Mouse (Mus musculus) duodenum, adult 2 months (tissue): Measurements from ENCODE around the gene Kantr. TPM values are rescaled to one million over a fixed set of nuclear protein-coding genes. Genes with fewer than 3 reads are reported as not detected.

Experiments
- polyA plus RNA-seq: library from polyadenylated mRNA; depleted of rRNA; stranded (reverse); fragments of >200 nt; gene quantifications from 2 replicates; pipeline ENCODE4 v1.2.3, GENCODE M21; 2012; ENCODE audit warnings: low replicate concordance; rRNA removed

Kantr gene
- 0.32 and 0.74 TPM in 2 replicates for polyA plus RNA-seq

DNA sequence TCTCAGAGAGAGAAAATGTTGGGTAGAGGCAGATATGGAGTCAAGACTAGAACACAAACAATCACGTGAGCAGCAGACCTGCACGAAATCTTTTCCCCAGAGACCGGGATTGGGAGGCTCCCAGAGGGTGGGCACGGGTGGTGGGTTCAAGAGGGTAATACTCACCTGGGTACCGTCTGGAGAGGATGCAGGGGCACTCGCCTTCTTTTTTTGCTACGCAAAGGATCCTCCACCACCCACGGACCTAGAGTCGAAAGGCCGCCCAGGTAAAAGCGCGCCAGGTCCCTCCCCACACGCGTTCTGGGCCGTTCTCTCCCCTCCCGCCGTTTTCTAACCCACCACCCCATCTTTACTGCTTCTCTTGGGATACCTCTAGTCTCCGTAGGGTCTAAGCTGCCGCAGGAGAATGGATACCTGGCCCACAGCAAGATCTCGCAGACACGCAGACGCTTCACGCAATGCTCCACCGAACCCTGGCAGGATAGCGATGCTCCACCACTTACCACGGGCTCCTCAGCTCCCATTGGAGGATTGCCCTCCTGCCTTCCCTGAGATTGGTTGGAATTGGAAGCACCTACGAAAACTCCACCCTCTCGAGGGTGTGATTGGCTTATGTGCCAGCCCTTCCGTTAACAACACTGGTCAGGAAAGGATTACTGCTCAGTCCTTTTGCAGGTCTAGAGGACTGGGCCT is at the start of gene Kantr:
Gene Kantr (minus strand): TSS at position 500 of the 693 bp plus-strand sequence.

DNA sequence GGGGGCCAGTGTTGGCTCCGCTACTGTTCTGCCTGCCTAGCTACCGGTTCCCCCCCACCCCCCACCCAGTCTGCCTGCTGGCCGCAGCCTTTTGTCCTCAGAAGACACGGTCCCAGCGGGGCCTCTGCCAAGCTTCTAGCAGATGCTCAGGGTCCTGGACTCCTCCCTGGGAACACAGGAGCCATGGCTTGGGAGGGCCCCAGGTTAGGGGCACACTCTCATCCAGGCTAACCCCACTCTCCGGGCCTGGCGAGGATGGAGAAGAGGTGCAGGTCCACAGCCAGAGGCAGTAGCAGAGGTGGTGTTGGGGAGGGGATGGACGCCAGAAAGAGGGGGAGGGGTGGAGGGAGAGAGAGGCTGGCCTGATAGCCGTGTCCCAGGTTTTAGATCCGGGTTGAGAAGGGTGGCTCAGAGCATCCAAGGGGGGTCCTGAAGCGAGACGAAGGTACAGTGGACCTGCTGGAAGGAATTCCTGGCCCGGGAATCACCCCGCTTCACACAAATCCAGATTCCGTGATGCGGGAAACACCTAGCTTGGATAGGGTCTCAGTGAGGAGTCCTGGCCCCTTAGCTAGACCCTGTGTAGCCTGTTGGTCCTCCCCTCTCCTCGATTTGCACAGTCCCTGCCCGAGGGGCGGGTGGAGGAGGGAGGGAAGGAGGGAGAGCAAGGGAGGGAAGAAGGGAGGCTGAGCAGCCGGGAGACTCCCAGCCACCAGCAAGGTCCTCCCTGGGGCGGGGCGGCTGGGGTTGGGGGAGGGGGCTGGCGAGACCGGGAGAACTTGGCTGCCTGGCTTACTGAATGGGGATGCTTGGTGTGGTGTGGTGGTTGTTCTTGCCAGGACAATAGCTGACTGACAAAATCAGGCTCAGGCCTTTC is 41.3 kb upstream of the Kantr start, which contains the start of gene Gpr173:
Gene Gpr173 (minus strand): TSS at position 308 of the 877 bp plus-strand sequence.

DNA sequence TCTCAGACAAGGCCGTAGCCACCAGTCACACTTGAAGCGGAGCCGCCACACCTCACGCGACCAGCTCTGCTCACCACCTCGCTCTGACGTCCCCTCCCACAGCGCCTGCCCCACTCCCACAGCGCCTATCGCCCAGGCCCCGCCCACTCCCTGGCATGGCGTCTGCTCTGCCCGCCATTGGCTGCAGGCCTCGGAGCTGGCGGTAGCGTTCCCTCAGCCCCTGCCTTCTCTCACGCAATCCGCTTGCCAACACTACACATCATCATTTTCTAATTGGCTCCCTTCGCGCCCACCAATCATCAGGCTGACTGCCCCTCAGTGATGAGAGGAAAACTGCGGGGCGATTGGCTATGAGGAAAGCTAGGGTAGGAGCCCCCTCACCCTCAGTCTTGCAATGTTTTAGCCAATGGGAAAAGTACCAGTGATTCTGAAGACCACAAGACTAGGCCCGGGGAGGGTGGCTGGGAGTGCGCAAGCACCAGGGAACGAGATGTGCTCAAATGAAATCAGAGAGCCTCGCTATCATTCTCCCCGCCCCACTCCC is 15.1 kb upstream of the Kantr start, which contains the start of gene Tspyl2:
Gene Tspyl2 (minus strand): TSS at position 68 of the 544 bp plus-strand sequence.

Other genes with a start within 250 kb of the Kantr start
- 14.3 and 15.1 TPM in 2 replicates for gene Iqsec2, start 183.2 kb downstream of the Kantr start, polyA plus RNA-seq
- 57.0 and 68.7 TPM in 2 replicates for gene Kdm5c, start 94.5 kb downstream of the Kantr start, polyA plus RNA-seq
- gene Tspyl2, start 14.9 kb upstream of the Kantr start, polyA plus RNA-seq = 6.1 and 7.4 TPM in 2 replicates
- 0.44 and 1.1 TPM in 2 replicates for gene Gpr173, start 41.2 kb upstream of the Kantr start, polyA plus RNA-seq
- gene Cldn34a, start 235.8 kb upstream of the Kantr start, polyA plus RNA-seq = not detected in 2 replicates